Mouse (Mus musculus): Measurements from ENCODE around the gene Wasl.
A peak's percentile ranks its signal among the peaks of the same experiment; 100 is the strongest.

The Wasl gene

DNA sequence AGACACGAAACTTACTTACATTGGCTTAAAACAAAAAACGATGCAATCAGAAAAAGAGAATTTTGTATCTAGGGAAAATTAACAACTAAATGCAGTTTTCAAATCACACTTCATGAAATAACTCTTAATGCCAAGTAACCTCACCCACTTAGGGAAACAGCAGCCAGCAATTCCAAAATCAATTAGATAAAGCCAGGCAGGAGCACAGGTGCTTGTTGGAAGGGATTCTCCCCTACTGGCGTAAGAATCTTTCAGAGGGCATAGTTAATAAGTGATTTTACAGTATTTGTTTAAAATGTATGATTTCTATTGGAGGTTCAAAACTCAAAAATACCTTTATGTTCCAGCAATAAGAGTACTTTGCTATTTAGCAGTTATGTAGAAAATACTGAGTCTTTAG, 21.8 kb downstream of the Wasl start:
- DNase-seq = no peak

DNA sequence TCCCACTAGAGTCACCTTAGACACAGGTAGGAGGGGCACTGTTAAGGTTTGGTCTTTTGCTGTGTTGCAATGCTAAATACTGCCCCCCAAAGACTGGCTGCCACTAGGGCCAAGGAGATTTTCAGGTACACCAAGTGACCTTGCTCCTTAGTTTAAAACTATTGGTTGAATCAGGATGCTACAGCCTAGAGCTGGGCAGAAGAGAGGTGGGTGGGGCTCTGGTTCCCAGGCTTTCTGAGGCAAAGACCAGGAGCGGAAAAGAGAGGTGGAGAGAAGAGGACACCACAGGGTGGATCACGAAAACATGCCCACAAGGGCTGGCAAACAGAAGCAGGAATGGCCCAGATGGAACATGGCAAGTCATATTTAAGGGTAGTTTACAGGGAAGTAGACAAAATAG, 22.6 kb downstream of the Wasl start:
- DNase-seq = no peak

DNA sequence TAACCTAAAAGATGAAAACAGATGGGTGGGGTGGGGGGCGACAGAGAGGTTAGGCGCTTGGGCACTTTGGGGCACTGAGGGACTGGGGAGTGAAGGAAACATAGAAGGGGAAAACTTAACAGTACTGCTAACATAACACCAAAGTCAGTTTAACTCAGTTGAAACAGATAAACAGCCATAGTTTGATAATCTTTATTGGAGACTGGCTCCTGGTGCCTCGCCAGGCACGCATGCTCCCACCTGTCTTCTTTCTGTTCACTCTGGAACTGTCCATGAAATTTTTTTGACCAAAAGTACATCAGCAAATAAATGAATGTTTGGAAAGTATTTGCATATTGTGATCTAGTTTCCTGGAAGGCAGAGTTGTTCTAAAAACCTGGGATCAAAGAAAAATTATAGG, 23.5 kb downstream of the Wasl start:
- DNase-seq = no peak

DNA sequence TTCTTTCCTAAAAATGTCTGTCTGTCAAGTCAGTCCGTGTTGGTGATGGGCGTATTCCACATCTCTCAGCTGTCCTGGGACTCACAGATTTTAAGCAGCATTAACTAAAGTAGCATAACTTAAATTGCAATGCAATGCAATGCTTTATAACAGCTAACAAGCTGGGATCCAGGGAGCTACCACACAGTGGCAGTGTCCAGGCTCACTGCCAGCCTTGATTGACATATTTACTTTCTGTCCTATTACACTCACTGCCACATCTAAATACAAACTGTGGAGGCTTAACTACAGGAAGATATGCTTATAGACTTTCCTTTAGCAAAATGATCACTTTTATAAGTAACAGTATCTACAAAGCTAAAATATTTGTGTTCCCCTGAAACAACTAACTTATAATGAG, 29.0 kb downstream of the Wasl start:
- peak; percentile 28 for DNase-seq

DNA sequence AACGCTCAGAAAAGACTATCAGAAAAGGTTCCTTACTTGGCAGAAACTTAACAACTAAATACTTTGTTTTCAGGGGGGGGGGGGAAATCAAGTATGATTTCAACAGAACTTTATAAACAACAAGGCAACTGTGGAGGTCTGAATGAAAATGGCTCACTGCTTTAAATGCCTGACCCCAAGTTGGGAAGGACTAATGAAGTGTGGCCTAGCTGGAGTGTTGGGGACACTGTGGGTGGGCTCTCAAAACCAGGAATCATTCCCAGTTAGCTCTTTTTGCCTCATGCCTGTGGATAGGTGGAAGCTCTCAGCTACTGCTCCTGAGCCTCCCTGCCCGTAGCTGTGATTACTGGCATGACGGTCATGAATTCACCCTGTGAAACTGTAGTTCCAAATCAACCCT, 30.7 kb downstream of the Wasl start:
- DNase-seq = peak; percentile 16

DNA sequence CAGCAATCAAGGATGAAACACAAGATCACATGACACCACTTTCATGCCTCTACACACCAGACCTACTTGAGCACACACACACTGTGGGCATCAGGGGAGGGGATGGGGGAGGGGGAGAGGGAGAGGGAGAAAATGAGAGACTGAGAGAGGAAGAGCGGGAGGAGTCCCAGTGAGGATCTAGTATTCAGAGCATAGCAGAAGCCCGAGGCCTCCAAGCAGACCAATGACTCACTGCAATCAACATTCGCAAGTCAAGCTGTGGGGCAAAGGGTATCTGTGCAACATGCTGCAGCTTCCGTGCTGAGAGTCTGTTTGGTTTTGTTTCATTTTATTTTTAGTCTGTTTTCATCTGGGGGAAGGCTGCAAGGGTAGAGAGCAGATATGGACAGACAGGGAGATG, 32.7 kb downstream of the Wasl start:
- no peak for DNase-seq

DNA sequence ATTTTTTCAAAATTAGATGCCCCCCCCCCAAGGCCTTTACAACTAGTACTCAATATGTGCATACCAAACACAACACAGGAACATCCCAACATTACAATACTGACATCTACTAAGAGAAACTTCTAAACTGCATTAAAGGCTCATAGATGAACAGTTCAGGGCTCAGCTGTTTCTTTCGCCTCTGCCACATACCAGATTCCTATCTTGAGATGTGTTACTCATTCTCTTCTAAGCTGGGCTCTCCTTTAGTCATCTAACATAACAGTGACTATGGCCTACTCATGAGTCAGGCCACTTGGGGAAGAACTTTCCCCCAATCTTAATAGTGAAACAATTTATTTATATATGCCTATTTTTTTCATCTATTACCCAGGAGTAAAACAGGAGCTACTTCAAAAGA, 36.3 kb downstream of the Wasl start:
- no peak for DNase-seq

DNA sequence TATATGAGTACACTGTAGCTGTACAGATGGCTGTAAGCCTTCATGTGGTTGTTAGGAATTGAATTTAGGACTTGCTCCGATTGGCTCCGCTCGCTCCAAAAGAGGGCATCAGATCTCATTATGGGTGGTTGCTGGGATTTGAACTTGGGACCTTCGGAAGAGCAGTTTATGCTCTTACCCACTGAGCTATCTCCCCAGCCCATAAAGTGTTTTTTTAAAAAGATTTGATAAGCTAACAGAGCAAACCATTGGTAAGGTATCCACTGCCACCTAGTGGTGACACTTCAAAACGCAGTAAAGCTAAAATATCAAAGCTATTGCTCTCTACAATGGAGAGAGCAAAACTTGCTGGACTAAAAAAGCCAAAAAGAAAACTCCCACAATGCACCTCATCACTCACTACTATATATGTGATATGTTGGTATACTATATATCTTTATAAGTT, 37.2 kb downstream of the Wasl start:
- DNase-seq = peak; percentile 79

DNA sequence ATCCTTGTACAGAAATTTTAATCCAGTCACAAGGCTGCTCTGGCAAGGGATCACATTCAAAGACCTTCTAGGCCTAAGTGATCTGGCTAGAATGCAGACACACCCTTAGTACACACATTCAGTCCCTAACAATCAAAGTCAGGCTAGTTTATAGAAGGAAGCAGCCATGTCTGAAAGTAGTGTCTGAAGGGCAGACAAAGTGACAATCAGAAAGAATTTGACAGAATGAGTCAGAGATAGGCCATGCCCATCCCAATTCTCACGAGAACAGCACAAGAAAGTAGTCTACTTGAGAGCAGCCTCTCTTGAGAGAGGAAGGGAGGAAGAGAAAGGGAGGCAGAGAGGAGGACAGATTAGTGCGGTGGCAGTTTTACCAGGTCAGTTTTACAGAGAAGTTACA, 42.7 kb downstream of the Wasl start:
- no peak for DNase-seq

DNA sequence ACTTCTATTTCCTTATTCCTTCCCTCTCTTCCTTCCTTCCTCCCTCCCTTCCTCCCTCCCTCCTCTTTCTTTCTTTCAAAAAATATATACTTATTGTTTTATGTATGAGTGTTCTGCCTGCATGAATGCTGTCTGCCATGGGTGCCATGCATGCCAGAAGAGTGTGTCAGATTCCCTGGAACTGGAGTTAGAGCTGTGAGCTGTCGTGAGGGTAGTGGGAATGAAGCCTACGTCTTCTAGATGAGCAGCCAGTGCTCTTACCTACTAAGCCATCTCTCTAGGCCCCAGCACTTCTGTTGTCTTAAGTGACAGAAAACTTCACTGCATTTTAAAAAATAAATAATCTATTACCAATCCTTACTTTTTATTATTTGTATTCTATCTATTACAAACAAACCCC, 43.9 kb downstream of the Wasl start:
- DNase-seq = no peak

DNA sequence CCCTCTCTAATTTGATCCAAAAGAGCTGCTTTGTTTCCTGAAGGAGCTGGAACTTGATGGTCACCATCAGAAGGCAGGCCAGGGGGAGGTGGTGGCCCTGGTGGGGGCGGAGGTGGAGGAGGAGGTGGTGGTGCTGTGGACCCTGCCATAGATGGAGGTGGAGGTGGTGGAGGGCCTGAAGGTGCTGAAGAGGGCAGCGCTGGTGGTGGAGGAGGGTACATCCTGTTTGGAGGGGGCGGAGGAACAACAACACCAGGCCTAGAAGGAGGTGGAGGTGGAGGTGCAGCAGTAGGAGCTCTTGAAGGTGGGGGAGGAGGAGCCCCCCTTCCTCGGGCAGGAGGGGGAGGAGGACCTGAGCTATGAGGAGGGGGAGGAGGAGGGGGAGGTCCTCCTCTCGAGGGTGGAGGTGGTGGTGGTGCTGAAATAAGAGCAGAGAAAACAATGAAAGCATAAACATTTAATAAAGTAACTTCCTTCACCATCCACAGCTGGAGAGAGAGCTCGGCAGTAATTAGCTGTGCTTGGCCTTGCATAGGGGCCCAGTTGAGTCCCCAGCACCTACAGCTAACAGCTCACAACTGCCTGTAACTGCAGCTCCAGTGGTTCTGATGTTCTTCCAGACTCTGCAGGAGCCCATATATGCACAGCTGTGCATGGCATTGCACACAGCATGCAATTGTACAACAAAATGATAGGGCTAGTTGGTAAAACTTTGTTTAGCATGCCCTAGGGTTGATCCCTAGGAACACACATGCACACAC, 45.3 kb downstream of the Wasl start:
- DNase-seq = peak; percentile 21

DNA sequence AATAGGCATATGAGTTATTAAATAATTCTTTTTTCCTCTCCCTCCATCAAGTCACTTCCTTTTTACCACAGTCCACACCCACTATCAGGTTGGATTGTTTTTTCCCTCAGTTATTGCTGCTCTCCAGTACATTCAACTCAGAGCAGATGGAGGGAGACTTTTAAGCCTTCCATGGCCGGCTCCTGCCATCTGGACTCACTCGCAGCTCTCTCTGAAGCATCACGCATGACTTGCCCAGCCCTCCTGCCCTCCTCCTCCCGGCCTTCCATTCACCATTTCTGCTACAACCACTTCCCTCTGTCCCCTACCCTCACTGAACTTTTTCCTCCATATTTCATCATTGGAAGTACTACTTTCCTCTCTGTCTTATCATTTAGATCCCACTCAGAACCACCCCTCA, 48.1 kb downstream of the Wasl start:
- no peak for DNase-seq

DNA sequence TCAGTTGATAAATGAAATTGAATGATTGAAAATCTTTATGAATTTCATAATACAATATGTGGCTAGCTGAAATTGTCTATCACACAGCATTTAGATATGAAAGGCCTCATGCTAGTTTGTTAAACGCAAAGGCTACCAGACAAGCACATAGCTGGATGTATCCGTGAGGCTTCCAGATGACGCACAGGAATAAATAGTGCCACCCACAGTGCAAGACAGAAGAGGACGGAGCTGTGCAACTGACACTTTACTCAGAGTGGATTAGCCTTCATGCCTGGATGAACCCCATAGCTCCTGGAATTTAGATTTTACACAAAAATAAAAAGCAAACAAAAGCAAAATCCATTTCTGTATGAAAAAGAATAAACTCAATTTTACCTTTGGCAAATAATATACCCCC, 50.9 kb downstream of the Wasl start:
- DNase-seq = no peak

DNA sequence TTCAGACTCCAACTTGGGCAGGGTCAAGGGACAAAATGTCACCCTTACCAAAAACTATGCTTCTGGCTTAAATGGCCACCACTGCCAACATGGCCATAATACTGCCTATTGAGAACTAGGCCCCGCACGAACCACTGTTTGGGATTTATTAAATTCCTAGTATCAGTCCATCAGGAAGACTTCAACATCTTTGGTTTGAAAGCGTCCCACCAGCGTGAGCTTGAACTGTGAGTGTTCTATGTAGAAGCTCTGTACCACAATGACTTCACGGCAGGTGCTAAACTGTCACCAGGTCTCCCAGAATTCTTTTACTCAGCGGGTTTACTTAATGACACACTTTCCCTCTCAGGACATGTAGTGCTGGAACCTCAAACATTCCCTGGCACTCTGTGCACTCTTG, 51.5 kb downstream of the Wasl start:
- DNase-seq = no peak

DNA sequence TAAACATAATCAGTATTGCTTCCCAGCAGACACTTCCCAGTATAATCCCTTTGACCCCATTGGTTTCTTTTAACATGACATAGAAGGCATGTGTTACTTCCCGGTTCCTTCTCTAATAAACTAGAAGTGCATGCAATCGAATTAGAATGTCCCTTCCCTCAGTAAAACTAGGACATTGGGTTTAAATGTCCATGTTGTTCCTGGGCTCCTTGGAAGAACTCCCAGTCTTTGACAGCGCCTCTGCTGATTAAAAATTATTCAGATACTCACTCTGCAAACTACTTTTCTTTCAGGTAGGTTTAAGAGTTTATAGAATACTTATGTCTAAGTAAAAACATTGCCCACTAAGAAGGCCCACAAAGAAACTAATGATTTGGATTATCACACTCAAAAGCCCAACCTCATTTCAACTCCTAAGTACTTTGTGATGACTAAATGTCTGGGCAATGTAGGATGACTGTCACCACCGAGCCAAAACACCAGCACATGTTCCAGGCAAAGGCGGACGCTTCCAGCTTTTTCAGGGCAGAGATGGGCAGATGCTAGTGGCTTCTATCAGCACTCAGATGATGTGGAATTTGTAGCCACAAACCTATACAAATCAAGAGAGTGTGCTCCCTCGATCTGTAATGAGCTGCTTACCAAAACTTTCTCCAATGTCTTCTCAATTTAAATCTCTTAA, 52.6 kb downstream of the Wasl start:
- DNase-seq = peak; percentile 36

DNA sequence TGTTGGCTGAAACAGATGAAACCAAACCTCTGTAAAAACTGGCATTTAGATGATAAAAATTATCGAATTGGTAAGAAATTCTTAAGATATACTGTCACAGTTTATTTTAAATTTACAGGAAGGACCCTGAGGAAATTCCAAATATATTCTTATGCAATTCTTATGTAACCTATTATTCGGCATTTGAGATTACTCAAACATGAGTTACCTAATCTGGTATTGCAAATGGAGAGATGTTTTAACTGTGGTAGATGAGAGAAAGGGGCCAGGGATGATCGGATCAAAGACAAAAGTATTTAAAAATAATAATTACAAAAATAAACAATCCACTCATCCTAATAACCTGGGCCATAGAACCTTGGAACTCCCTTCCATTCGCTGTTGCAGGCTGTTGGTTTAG, 54.5 kb downstream of the Wasl start:
- DNase-seq = no peak

DNA sequence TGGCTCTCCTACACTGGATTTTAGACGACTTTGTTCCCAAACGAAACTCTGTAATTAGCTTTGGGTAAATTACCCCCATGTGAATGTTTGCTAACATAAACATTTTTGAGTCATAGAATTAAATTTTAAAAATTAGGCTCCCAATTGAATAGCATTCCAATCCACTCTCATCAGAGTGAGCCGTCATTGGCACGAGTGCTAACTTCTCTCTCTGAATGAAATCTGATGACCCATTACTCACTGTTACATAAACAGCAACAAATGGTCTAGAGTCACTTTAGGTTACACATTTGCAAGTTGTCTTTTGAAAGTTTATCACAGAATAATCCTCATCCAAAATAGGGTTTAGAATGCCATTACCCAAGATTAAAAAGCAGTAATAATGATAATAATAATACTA, 55.3 kb downstream of the Wasl start:
- no peak for DNase-seq

DNA sequence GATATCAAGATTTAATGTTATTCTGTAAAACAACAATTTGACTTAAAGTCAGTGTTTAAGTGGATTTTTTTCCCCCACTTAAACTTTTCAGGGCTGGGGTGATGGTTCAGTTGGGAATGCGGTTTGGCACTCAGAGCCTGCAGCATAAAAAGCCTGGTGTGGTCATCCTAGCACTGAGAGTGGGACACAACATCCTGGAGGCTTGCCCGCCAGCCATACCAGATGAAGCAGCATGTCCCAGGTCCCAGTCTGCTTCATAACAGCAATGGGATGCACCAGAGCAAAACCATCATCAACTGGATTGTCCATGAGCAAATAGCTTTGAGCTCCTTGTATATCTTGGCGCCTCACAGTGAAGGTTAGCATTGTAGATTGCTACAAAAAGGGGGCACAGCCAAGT, 56.1 kb downstream of the Wasl start:
- no peak for DNase-seq

DNA sequence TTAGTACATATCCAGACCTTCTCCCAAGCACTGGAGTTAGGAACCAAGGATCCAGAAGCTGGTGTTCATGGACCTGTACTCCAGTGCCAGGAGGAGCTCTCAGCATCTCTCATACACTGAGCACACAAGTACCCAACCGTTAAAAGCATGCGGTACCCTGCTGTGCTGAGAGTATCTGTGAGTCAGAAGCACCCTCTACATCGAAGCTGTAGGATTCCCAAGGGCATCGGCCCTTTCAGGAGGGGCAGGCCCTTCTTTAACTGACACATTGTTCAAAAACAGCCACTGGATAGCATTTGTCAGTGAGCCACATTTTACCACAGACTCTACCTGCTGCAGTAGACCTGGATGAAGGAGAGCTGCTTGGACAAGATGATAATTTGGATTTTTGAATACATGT, 56.7 kb downstream of the Wasl start:
- no peak for DNase-seq

DNA sequence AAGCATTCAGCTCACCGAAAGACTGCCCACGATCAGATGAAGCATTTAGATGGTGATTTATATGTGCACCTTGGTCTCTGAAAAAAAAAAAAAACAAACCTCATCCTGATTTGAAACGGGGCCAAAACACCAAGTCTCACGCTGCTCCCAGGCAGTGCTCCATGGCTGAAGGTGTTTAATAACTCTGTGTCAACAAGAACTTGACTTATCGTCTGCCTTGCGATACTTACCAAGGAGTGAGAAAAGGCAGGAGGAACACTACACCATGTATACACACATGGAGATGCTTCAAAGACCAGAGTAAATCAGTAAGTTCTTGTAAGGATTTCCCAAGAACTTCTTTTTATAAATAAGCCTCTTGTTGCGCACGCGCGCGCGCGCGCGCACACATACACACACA, 57.3 kb downstream of the Wasl start:
- DNase-seq = no peak

DNA sequence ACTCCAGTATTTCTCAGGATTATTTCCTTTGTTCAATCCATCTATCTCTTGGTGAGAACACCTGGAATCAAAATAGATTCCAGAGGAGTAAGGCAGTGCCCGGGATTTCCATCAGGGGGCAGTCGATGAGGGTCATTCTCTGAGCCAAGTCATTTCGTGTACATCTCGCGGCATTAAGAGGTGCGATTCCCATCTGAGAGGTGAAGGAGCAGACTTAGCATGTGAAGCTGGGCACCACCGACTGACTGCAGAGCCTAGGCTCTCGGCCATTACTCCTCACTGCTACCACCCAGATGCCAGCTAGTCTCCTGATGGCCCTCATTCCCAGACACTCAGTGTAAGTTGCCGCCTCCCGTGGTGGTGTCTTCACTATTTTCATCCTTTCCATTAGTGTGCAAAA, 58.3 kb downstream of the Wasl start:
- no peak for DNase-seq

DNA sequence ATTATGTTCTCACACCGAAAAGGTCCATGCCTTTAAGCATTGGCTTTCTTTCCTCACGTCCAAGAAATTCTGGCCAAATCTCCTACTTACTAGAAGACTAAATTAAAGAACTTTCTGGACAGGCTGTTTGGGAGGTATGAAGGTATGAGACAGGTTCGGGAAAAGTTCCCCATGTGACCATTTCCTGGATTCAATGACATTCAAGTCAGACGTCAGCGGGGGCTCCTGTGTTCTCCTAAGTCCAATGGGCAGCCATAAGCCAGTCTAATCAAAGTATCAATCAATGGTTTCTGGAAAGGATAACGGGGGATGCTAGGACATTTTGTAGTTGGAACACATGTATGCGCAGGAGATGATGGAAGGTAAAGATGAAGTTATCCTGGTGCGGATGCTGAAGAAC, 59.2 kb downstream of the Wasl start:
- no peak for DNase-seq

DNA sequence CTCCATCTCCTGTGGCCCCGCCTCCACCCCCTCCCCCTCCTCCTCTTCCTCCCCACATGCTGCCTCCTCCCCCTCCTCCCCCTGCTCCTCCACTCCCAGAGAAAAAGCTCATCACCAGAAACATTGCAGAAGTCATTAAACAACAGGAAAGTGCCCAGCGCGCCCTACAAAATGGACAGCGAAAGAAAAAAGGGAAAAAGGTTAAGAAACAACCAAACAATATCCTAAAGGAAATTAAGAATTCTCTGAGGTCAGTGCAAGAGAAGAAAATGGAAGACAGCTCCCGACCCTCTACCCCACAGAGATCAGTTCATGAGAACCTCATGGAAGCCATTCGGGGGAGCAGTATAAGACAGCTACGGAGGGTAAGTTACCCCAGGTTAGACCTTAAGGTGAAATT, 60.5 kb downstream of the Wasl start:
- DNase-seq = no peak

DNA sequence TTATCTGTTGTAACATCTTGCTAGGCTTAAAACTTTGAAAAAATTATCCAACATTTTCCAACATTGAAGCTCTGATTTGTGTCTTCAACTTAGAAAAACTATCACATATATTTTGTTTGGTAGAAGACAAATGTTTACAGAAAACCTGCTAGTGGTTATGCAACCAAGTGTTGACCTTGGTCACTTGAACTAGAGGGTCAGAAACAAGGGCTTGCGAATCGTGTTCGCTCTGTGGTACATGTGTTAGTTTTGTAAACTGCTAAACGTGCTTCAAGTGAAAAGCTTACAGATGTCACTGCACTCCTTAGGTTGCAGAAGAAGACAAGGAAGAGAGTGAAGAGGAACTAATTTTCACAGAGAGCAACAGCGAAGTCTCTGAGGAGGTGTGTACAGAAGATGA, 61.8 kb downstream of the Wasl start:
- no peak for DNase-seq

DNA sequence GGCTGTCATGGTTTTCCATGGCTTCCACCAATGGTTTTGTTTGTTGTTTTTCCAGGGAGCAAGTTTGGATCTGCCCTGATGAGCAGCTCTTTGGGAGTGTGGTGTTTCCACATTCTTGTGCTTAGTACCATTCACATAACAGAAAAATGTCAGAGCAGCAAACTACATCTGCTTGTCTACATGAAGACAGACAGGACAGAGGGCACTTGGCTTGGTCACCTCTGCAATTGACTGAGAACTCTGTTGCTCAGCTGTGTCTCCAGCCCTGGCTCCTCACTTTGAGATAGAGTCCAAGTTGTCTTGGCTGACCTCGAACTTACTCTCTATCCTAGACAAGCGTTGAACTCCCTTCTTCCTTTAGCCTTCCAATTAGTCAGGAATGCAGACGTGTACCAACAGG, 62.5 kb downstream of the Wasl start:
- DNase-seq = no peak

Data from lung, postnatal 10 days (tissue).